ENCODE assay signal across 10 mouse cellular contexts in the genomic region with DNA sequence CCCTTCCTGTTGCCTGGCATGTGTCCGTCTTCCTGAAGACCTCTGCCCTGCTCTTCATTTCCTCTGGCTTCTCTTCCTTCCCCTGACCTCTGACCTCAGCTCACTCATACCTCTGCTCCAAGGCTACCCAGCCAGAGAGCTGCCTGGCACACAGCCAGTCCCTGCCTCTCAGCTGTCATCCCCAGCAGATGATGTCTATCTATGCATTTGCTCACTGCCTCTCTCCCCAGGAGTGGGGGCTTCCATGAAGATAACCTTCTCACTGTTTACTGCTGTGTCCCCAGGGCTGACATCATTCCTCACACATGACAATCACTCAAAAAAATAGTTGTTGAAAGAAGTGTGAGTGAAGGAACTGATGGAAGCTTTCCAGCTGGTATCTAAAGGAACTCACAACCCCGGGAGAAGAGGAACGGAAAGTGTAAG. TPM values are rescaled to one million over a fixed set of nuclear protein-coding genes. Genes with fewer than 3 reads are reported as not detected.
DNase-seq lines count a peak whose midpoint lies in the region; ATAC-seq lines count a peak whose summit lies in the region.
"Had no signal": no experiment of that assay in that cellular context is flagged by ENCODE, and none has a peak within 500 bp of the region (broad histone marks: within the 10 kb centered on the region; RNA-seq: fewer than 3 reads in every experiment).

No protein-coding gene starts in this region.

- no peaks in the 10 kb centered on the region for H3K27me3 ChIP-seq in kidney, embryonic 15.5 days
- H3K27me3 ChIP-seq in liver, embryonic 16.5 days (ENCODE audit: control insufficient read depth, insufficient read depth, low read depth, low read length): no peaks in the 10 kb centered on the region
- no peaks in the 10 kb centered on the region for H3K27me3 ChIP-seq in forebrain, embryonic 11.5 days (ENCODE audit: control insufficient read depth, insufficient read depth, low read length)
- no peaks in the 10 kb centered on the region for H3K27me3 ChIP-seq in hindbrain, embryonic 10.5 days (ENCODE audit: insufficient read depth, poor library complexity, severe bottlenecking)
- H3K27me3 ChIP-seq: midbrain, embryonic 13.5 days; Patski had no signal

- no peaks in the 10 kb centered on the region for H3K36me3 ChIP-seq in kidney, embryonic 15.5 days
- H3K36me3 ChIP-seq in liver, embryonic 16.5 days (ENCODE audit: control insufficient read depth, insufficient read depth): no peaks in the 10 kb centered on the region
- no peaks in the 10 kb centered on the region for H3K36me3 ChIP-seq in forebrain, embryonic 11.5 days (ENCODE audit: control insufficient read depth, insufficient read depth, low read length)
- no peaks in the 10 kb centered on the region for H3K36me3 ChIP-seq in hindbrain, embryonic 10.5 days
- H3K36me3 ChIP-seq: midbrain, embryonic 13.5 days had no signal

- peak; percentile 68 for DNase-seq in adrenal gland, adult 2 months
- peak; percentile 66 to 79 for DNase-seq in adrenal gland, postnatal 36 days
- no peak for DNase-seq in frontal cortex, postnatal 10 days (ENCODE audit: low spot score in 2 of 2)
- no peak for DNase-seq in forebrain, embryonic 11.5 days (ENCODE audit: low spot score)
- DNase-seq in thymus, postnatal 25 days: no peak
- no peak for DNase-seq in hindbrain, embryonic 10.5 days (ENCODE audit: low spot score)

- 0 out of 2 replicates have a peak, but pooled peaks have one; percentile 19 for ATAC-seq in kidney, embryonic 15.5 days (replicated peaks; ENCODE audit: low FRiP score)
- peak; percentile 59 for ATAC-seq in liver, embryonic 16.5 days (ENCODE audit: low read depth)
- ATAC-seq in forebrain, embryonic 11.5 days (replicated peaks; ENCODE audit: low FRiP score): no peak
- ATAC-seq: midbrain, embryonic 13.5 days; Patski had no signal

- WGBS in kidney, embryonic 15.5 days: 38% methylated on average over 3 of the region's 3 CpGs
- WGBS in liver, embryonic 16.5 days (ENCODE audit: insufficient replicate concordance): 42% methylated on average over 3 of the region's 3 CpGs
- WGBS in forebrain, embryonic 11.5 days: 73% methylated on average over 3 of the region's 3 CpGs
- WGBS in hindbrain, embryonic 10.5 days: 58% methylated on average over 3 of the region's 3 CpGs

- no peak overlapping the region for H3K9ac ChIP-seq in kidney, embryonic 15.5 days
- H3K9ac ChIP-seq in liver, embryonic 16.5 days (ENCODE audit: low read depth, low read length): no peak overlapping the region
- H3K9ac ChIP-seq in forebrain, embryonic 11.5 days (ENCODE audit: low read length): no peak overlapping the region
- H3K9ac ChIP-seq: midbrain, embryonic 13.5 days had no signal

- H3K4me1 ChIP-seq in kidney, embryonic 15.5 days: peaks cover 26% of the 10 kb centered on the region
- no peaks in the 10 kb centered on the region for H3K4me1 ChIP-seq in liver, embryonic 16.5 days (ENCODE audit: control insufficient read depth, low read depth, low read length)
- H3K4me1 ChIP-seq in forebrain, embryonic 11.5 days (replicated peaks; ENCODE audit: control insufficient read depth, insufficient read depth, low read length): no peaks in the 10 kb centered on the region
- H3K4me1 ChIP-seq in hindbrain, embryonic 10.5 days (replicated peaks): peaks cover 16% of the 10 kb centered on the region
- H3K4me1 ChIP-seq: midbrain, embryonic 13.5 days had no signal

- no peak overlapping the region for H3K4me2 ChIP-seq in kidney, embryonic 15.5 days
- no peak overlapping the region for H3K4me2 ChIP-seq in liver, embryonic 16.5 days (ENCODE audit: low read depth, low read length)
- H3K4me2 ChIP-seq in forebrain, embryonic 11.5 days (ENCODE audit: low read depth, low read length, severe bottlenecking): no peak overlapping the region
- H3K4me2 ChIP-seq: midbrain, embryonic 13.5 days had no signal

- H3K27ac ChIP-seq in kidney, embryonic 15.5 days: peak overlapping the region; percentile 64; the same call in 1 of the 2 replicates
- no peak overlapping the region for H3K27ac ChIP-seq in liver, embryonic 16.5 days (ENCODE audit: low read length)
- H3K27ac ChIP-seq in forebrain, embryonic 11.5 days (ENCODE audit: low read depth, low read length): no peak overlapping the region
- H3K27ac ChIP-seq in hindbrain, embryonic 10.5 days: no peak overlapping the region
- H3K27ac ChIP-seq: midbrain, embryonic 13.5 days had no signal

- H3K4me3 ChIP-seq in kidney, embryonic 15.5 days (replicated peaks): no peak overlapping the region
- H3K4me3 ChIP-seq in liver, embryonic 16.5 days (ENCODE audit: low read depth, low read length): no peak overlapping the region
- no peak overlapping the region for H3K4me3 ChIP-seq in forebrain, embryonic 11.5 days (ENCODE audit: low read depth, low read length)
- no peak overlapping the region for H3K4me3 ChIP-seq in hindbrain, embryonic 10.5 days
- H3K4me3 ChIP-seq: midbrain, embryonic 13.5 days had no signal

- no peaks in the 10 kb centered on the region for H3K9me3 ChIP-seq in kidney, embryonic 15.5 days (replicated peaks)
- no peaks in the 10 kb centered on the region for H3K9me3 ChIP-seq in liver, embryonic 16.5 days (replicated peaks; ENCODE audit: control insufficient read depth, low read length)
- no peaks in the 10 kb centered on the region for H3K9me3 ChIP-seq in forebrain, embryonic 11.5 days (ENCODE audit: control insufficient read depth, low read length)
- no peaks in the 10 kb centered on the region for H3K9me3 ChIP-seq in hindbrain, embryonic 10.5 days
- H3K9me3 ChIP-seq: midbrain, embryonic 13.5 days had no signal

RNA-seq across cellular contexts. Expression of gene Ice1, which starts 12.6 kb away (rescaled TPM):
- total RNA-seq in adrenal gland, adult 2 months (2021): 10 to 100 TPM; 22.4 to 23.7 TPM
- polyA plus RNA-seq in adrenal gland, adult 2 months (2012; rRNA removed): 9.7 and 10.0 TPM in 2 replicates
- total RNA-seq in adrenal gland, postnatal 36 days (2021): 10 to 100 TPM; 27.5 TPM
- 18.2 and 19.9 TPM in 2 replicates for polyA plus RNA-seq in kidney, embryonic 15.5 days (2015; fragmentation: Nextera tagmentation; extraction: Ambion mirVana)
- 3.6 and 4.0 TPM in 2 replicates for polyA plus RNA-seq in liver, embryonic 16.5 days (2015; fragmentation: Nextera tagmentation; extraction: Ambion mirVana)
- polyA plus RNA-seq in forebrain, embryonic 11.5 days (2014; fragmentation: Nextera tagmentation; extraction: Ambion mirVana): 33.2 and 34.9 TPM in 2 replicates
- polyA plus RNA-seq in hindbrain, embryonic 10.5 days (2016; fragmentation: Nextera tagmentation; extraction: Ambion mirVana): 19.0 and 21.9 TPM in 2 replicates

Comparison
In these comparisons a context has a peak if more than half of its experiments do, and no peak if none do; other contexts are left out.
1. DNase-seq: peak in adrenal gland, adult 2 months (single experiment) and adrenal gland, postnatal 36 days (2 of 2); none in frontal cortex, postnatal 10 days (0 of 2), forebrain, embryonic 11.5 days (single experiment), thymus, postnatal 25 days (single experiment) and hindbrain, embryonic 10.5 days (single experiment).